Mouse (Mus musculus) megakaryocyte, embryonic 14.5 days (primary cell): ENCODE data around the gene Fam163b.

Experiments used
- FLI1 ChIP-seq: IDR thresholded peaks from 2 replicates; pipeline ENCODE4 v1.6.1; 2012; ENCODE audit warnings: low read length, inconsistent platforms, mixed read lengths
- GATA1 ChIP-seq: IDR thresholded peaks from 3 replicates; pipeline ENCODE4 v1.6.1; 2012; ENCODE audit warnings: mixed read lengths, low read length, inconsistent platforms, borderline replicate concordance

GRCm38 (mm10) chr2:27166999-27167398 is 24.7 kb upstream of the Fam163b start:
- no peak for TF ChIP-seq GATA1
- TF ChIP-seq FLI1: no peak
